Mouse (Mus musculus) thymus, postnatal 10 days (tissue): ENCODE results near the gene Rpl14.

Experiments used
- DNase-seq, 2 experiments: peaks; one replicate each; pipeline ENCODE4 v3.0.0; 2021; ENCODE audit warnings: low spot score in 2 of 2

The Rpl14 gene

DNA sequence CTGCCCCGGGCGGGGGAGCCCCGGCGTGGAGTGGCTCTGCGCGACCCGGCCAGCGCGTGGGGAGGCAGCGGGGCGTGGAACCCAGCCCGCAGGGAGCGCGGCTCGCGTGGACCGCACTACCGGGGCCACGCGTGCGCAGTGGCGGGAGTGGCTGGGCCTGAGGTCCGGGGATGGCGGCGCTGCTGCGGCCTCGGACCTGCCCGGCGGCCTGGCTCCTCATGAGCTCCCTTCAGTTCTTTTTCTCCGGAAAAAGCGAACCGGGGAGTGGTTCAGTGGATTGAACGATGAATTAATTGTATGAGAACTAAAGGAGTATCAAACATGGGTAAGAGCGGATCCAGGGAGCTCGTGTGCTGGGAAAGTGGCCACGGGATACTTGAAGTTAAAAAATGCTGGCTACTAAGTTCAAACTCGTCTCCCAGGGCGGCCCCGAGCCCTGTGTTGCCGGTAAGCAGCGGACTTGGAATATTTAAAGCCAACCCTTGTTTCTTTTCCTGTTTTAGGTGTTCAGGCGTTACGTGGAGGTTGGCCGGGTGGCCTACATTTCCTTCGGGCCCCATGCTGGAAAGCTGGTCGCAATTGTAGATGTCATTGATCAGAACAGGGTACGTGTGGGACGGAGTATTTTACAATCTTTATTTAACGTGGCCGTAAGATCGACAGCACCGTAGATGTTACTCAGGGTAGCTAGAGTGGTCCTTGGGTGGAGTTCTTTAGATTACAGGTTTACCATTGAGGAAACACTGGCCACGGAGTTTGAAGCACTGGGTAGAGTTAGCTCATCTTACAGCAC lies 545 bp downstream of the Rpl14 start:
- no peak for DNase-seq

DNA sequence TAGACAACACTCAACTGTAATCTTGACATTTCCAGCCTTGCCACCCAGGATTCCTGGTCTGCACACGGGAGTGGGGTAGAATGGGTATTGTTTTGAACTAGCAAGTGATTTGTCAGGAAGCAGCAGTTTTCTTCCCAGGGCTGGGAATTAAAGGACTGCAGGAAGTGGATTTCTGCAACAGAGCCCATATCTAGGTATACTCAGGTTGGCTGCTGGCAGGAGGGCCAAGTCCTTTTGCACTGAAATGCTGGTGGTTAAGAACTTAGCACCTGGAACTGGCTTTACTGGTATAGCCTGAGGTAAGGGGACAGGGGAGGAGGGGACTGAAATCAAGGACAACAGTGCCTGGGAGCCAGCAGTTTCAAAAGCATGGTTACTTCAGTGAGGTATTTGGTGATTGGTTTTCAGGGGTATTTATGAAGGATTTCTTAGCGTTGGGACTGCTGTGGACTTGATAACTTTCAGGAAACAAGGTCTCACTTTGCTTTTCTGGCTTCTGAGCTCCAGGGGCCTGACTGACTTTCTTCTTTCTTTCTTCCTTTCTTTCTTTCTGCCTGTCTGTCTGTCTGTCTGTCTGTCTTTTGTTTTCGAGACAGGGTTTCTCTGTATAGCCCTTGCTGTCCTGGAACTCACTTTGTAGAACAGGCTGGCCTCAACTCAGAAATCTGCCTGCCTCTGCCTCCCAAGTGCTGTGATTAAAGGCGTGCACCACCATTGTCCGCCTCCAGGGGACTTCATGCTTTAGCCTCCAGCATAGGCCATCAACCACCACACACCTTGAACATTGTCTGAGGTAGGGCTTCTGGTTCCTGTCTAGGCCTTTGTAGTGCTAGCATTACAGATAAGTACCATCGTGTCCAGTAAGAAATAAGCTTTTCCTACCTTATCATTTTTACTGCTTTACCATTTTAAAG lies 4.8 kb downstream of the Rpl14 start:
- no peak for DNase-seq

DNA sequence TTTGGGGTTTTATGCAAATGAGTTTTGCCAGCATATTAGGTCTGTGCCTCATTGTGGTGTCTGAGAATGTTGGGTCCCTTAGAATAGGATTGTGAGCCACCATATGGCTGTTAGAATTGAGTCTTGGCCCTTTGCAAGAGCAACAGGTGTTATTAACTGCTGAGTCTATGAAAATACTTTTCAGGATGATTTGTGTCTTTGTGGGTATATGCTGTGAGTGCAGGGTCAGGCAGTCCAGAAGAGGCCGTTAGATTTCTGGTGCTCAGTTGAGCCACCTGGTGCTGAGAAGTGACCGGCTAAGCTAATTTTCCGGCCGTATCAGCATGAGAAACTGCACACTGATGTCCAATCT lies 5.4 kb downstream of the Rpl14 start:
- no peak for DNase-seq

DNA sequence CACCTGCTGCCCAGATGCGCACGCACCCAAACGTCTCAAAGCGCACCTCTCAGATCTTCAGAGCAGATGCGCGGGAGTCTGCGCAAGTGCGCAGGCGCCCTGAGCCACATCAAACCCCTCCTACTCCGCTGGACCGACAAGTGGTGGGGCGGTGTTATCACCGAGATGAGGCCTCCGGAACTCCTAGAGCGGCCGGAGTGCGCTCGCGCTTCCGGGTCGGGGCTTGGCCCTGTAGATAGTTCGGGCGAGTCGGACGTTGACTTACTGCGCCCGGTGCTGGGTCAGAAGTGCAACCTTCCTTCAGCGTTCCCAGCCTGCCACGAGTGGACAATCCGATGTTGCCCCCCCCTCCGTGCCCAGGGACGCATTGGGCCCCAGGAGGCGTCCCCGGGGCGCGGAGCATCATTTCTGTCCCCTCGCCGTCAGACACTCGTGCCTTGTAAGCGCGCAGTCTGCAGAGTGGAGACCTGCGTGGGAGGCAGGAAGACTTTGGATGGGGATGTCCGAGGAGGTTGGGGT lies 5.9 kb downstream of the Rpl14 start:
- peak; percentile 78 to 83 for DNase-seq

DNA sequence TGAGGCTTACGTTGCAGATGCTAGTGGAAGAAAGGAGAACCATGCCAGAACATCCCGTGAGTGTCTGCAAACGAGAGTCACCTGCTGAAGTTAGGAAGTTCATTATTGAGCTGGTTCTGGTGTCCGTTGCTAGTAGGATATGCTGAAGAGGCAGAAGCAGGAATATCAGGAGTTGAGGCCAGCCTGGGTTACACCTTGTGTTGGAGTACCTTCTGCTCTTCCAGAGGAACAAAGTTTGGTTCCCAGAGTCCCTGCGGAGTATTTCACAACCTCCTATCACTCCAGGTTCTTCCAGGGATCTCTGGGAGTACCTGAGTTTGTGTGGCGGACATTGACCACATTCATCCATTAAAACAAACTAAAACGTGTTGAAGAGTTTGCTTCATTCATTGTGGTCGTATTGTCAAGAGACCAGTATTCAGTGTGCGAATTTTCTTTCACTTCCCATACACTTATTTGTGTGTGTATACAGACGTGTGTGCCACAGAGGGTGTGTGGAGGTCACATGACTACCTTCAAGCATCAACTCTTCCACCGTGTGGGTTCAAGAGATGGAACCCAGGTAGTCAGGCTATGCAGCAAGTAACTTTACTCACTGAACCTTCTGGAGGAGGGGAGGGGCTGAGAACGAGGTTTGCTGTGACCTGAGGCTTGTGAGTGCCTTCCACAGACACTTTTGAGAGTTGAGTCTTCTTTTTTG lies 6.6 kb downstream of the Rpl14 start:
- DNase-seq: no peak

DNA sequence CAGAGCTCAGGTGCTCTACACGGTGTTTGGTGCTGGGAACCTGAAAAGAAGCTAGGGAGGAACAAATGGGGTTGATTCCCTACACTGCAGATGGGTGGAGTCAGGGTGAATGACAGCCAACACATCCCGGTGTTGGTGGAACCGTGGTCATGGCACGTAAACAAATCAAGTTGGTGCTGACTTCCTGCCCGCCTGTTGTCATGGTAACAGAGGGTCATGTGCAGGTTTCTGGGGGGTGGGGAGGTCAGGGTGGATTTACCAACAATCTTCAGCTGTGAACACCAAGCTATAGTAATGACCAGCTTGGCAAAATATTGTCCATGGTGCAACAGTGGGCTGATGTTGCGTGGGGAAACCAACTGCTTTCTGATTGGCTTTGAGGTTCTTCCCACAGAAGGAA lies 7.5 kb downstream of the Rpl14 start:
- DNase-seq: peak in 1 of 2 experiments; percentile 16

DNA sequence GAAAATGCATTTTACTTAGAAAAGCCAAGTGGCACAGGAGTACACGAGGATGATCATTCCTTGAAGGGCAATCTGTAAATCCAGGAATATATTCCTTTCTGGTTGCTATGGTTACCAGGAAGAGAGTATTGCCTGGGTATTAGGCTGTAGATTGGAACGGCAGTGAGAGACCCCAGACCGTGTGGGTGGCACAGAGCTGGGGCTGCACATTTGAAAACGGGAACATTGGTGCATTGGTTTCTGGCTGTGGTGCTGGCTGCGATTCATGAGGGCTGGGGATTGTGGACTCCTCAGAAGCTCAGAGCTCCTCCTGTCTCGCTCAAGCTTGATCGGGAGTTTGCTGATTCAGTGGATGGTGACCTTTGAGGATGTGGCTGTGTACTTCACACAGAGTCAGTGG lies 8.6 kb downstream of the Rpl14 start:
- no peak for DNase-seq

DNA sequence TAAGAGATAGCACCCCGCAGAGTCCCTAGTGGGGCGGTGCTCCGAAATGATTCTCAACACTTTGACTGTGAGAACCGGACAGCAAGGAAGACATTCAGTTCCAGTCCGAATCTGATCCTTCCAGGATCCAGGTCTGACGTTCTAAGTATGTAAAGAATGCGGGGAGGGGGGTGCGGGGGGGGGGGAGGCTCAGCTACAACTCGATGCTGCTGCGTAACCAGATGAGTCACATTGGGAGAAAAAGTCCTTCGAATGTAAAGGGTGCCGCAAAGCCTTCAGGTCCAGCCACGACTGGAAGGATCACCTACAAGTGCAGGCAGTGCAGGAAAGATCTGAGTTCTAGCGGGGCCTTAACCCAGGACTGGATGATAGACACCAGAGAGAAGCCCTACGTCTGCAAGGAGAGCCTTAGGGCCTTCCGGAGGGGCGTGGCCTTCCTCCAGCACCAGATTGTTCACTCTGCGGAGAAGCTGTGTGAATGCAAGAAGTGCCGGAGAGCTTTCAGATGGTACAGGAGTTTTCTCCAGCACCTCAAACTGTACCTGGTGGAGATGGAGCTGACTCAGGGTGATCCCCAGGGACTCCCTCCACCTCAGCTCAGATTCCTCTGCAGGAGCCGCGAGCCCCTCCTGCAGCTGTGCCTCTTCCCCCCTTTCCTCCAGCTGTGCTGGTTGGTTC lies 10.8 kb downstream of the Rpl14 start:
- peak; percentile 62 to 64 for DNase-seq

DNA sequence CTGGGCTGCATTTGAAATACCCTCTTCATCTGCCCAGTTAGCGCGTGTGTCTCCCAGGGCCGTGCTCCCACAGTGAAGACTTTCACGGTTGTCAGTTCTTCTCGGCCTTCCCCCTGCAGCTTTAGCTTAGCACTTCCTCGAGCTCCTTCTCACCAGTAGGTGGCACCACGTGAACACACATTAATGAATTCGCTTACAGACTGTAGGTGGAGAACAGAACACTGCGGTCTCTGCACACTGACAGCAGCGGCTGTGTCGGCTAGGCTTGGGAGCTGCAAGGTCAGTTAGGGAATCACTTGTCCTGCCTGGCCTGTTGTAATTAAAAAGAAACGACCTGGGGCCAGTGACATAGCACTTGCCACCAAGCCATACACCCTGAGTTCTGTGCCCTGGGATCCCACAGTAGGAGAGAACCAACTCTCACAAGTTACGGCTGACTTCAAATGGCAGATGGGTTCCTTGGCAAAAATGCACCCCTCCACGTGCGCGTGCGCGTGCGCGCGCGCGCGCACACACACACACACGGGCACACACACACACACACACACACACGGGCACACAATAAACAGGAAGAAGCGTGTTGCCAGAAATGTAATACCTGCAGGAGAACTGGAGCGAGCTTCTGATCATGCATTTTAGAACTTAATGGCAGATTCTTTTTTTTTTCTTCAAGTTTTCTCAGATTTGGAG lies 11.5 kb downstream of the Rpl14 start:
- peak; percentile 88 to 91 for DNase-seq

DNA sequence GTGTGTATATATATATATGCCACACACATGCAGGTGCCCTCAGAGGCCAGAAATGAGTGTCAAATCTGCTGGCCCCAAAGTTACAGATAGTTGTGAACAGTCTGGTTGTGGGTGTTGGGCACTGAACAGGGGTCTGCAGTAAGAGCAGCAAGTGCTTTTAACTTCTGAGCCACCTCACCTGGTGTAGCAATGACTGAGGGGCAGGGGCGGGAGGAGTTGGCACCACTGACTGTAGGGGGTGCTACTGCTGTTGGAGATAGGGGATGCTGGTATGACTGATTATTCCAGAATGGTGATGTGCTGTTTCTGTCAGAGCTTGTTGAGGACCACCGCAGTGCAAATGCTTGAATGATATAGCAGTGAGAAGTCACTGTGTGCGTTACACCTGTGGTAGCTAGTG lies 12.1 kb downstream of the Rpl14 start:
- peak; percentile 29 to 32 for DNase-seq

DNA sequence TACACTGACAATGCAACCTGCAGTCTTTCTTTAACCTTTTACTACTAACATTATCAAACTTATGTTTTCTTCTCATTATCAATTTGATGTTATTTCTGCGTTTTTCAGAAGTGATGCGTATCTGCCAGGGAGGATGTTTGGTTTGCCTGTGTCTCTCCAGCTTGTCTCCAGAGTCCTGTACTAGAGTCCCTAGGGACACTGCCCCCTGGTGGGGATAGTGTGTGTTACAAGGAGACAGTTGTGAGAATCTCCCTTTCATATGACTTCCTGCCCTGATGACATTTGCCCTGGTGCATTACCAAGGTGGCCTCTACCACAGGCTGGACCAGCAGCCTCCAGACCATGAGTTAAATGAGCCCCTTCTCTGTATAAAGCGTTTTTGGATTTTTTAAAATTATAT lies 15.3 kb downstream of the Rpl14 start:
- peak; percentile 63 to 88 for DNase-seq

DNA sequence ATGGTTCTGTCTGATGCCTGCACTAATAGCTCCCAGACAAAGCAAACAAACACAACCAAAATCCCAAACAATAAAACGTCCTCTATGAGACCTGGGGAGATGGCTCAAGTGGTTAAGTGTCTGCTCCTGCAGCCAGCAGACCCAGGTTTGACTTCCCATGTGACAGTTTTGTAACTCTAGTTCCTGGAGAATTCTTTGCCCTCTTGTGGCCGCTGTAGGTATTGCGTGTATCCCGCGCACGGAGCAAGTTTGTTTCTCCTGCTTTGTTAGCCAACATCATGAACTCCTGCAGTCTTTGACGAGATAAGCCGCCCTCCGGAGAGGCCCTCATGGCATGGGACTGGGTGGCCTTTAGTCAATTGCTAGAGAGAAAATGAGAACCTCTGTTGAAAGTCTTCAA lies 20.2 kb downstream of the Rpl14 start:
- peak; percentile 42 to 77 for DNase-seq

DNA sequence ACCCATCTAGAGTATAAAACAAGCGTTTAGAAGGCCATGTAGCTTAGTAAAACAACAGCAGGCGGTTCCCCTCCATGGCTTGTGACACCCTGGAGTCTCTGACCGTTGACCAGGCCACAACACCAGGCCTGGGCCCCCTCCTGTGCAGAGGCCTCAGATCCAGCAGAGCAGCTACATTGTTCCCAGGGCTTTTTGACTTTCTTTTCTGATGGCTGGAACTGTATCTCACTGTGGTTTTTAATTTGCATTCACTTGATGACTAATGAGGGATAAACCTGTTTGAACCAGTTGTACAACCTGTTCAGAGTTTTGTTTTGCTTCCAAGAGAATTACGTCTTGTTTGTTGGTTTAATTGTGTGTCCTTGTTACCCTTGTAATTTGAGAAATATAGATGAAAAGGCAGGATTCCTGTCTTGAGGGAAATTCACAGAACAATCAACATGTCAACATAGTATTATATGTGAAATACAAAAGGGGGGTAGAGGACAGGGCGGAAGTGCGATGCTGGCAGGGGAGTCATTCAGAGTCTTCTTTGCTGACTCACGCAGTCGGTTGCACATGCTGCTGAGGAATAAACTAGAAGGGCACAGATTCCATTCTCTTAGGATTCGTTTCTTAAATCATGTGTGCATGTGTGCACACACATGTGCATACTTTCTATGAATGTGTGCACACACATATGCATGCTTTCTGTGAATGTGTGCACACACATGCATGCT lies 22.3 kb downstream of the Rpl14 start:
- no peak for DNase-seq

DNA sequence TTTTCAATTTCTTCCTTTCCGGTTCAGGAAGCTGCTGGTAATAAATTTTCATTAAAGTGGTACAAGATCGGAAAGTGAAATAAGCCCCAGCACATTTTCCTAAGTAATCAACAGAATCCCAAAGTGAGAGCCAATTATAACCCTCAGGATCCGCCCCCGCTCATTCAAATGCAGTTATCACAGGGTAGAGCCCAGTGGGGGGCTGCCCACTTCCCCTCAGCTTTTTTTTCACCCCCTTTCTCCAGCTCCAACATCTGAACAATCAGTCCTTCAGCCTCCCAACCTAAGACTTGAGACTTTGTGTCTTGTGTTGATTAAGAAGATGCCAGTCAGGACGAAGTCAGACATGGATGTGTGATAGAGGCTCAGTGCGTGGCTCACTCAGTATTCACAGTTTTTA lies 23.6 kb downstream of the Rpl14 start:
- DNase-seq: no peak

DNA sequence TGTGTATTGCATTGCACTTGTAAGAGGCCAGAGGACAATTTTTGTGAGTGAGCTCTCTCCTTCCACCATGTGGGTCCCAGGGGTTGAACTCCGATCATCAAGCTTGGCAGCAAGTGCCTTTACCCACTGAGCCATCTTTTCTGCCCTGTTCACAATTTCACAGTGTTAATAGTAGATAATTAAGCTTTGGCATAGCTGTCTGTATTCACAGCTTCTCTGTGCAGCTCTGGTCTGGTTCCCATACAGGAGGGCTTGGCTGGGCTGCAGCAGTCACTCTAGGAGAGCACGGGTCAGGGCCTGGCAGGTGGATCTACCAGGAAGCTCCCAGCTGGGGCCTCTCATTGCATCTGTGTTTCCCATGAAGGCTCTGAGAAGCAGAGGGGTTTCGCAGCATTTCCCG lies 24.1 kb downstream of the Rpl14 start:
- no peak for DNase-seq

DNA sequence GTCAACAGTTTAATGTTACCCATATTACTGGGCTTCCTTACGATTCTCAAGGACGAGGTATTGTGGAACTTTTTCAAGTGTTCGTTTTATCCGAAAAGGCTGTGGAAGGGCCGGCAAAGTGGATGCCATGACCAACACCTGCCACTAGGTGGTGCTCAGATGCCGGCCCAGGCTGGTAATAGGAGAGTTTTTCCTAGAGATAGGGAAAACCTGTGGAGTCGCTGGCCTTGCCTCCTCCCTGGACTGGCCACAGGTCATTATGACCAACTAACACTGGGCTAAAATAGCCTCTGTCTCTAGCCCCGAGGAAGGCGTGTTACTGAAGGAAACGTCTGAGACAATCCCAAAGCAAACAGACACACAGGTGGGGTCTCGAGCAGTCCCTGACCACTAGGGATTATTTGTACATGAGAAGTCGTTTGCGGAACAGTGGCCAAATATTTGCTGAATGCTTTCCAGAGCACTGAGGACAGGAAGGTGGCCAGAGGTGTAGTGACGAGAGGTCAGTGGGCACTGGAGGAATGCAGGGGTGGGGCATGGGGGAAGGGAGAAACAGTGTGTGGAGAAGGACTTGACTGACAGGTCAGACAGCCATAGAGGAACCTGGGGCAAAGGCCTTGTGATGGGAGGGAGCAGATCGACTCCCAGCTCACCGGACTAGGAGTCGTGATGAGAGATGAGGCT lies 30.4 kb downstream of the Rpl14 start:
- DNase-seq: peak in 1 of 2 experiments; percentile 50

DNA sequence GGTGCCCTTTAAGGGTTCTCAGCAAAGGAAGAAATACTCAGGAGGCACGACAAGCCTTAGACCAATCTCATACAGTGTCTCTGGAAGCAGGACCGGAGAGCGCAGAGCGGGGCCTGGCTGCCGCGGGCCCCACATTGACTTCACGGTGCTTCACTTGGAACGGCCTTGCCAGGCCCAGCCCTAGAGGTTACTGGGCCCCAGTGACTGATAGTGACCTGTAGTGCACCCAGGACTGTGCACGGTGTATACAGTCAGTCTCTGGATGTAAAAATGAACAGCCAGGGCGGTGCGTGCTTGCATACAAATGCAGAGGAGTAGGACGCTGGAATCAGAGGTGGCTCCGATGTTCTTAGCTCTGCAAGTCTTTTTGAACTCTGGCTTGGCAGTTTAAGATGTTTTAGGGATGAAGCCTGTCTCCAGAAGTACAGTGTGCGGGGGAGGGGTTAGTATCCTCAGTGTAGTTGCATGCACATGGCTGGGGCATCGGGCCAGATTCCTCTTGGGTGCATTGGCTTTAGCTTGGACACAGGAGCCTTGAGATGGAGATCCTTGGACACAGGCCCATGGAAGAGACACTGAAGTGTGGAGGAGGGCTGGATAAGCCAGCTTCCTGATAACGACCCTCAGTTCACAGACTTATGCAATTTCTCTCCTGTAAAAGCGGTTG lies 31.1 kb downstream of the Rpl14 start:
- no peak for DNase-seq

DNA sequence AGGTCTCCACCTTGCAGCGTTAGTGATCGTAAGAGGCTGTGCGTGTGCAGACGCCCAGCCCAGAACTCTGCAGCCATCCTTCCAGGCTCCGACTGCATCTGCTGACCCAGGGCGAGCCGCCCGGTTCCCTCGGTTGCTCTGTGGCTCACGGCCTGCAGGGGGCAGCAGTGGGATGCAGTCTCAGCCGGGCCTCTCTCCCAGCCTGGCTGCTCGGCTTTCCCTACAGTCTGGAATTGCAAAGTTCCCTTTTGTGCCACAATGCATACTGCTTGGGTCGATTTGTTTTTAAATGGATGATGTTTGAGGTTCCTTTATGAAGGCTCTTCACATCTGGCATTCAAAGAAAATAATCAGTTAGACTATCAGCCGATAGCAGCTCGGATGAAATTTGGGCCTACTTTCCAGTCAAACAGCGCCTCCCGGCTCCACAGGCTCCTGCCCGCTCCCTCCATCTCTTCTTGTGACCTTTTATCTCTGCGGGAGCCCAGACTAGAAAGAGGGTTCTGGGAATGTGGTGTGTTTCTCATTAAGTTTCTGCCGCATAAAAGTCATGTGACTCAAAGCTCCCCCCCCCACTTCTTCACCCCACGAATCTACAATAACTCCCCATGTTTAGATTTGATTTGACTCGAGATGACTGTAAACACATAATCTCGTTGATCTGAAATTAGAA lies 31.7 kb downstream of the Rpl14 start:
- DNase-seq: peak; percentile 33 to 74

DNA sequence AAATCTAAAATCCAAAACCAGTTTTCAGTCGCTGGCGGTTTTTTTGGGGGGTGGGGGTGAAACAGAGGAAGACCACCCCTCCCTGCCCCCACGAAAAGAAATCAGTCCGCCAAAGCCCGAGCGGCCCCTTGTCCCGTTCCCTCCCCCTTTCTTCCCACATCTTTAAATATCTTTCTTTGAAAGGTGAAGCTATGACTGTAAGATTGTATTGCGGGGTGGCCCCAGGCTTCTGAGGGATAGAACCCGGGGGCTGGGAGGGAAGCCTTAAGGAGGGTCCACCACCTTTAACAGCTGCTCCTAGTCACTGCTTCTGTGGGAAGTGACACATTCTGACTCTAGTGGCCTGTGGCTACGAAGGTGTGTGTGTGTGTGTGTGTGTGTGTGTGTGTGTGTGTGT lies 32.3 kb downstream of the Rpl14 start:
- DNase-seq: no peak
